8 mouse cellular contexts compared by ENCODE assay signal in genomic region chrX:150477854-150478780, GRCm38 (mm10). TPM values are rescaled to one million over a fixed set of nuclear protein-coding genes. Genes with fewer than 3 reads are reported as not detected.
DNase-seq lines count a peak whose midpoint lies in the region; ATAC-seq and TF ChIP-seq lines count a peak whose summit lies in the region.

No protein-coding gene starts in this region.

- intact Hi-C loops in heart, postnatal 14 days (cut with DNase I), result loop anchor here (1.0 kb wide), 1 partner anchor 19 kb away; the partner anchor contains the start of gene Tmem29

- H3K4me2 ChIP-seq in forebrain, embryonic 13.5 days, result peak overlapping the region; percentile 39
- H3K4me2 ChIP-seq in neural tube, embryonic 15.5 days, result peak overlapping the region; percentile 38

- H3K27ac ChIP-seq in forebrain, embryonic 13.5 days, result peak overlapping the region; percentile 78
- peak overlapping the region; percentile 97 for H3K27ac ChIP-seq in neural tube, embryonic 15.5 days (replicated peaks)

- H3K4me3 ChIP-seq in E14TG2a.4 (replicated peaks; ENCODE audit: low read length), result peak overlapping the region; percentile 78
- peak overlapping the region; percentile 43 for H3K4me3 ChIP-seq in forebrain, embryonic 13.5 days
- H3K4me3 ChIP-seq in neural tube, embryonic 15.5 days (replicated peaks), result peak overlapping the region; percentile 54

- TF ChIP-seq CTCF in E14TG2a.4 (conservative IDR thresholded peaks at IDR 0.05; ENCODE audit: low read length), result peak; percentile 44

- H3K4me1 ChIP-seq in E14TG2a.4 (replicated peaks; ENCODE audit: low read depth, low read length), result peaks cover 13% of the 10 kb centered on the region
- H3K4me1 ChIP-seq in forebrain, embryonic 13.5 days, result no peaks in the 10 kb centered on the region
- H3K4me1 ChIP-seq in neural tube, embryonic 15.5 days, result no peaks in the 10 kb centered on the region

- peak; percentile 85 for DNase-seq in c-Kit-positive CD71-positive TER-119-positive erythroid progenitor cells, embryonic 14.5 days (ENCODE audit: low spot score)
- DNase-seq in heart, postnatal 14 days, result peak; percentile 75 to 90
- DNase-seq in layer of hippocampus, adult 11-12 months (ENCODE audit: low spot score), result peak; percentile 87
- peak; percentile 84 to 93 for DNase-seq in lung, adult 18-20 months
- DNase-seq in testis, postnatal 14 days (ENCODE audit: low spot score), result peak; percentile 83

- H3K9ac ChIP-seq in forebrain, embryonic 13.5 days, result peak overlapping the region; percentile 46
- peak overlapping the region; percentile 60 for H3K9ac ChIP-seq in neural tube, embryonic 15.5 days (replicated peaks)

- H3K27me3 ChIP-seq in E14TG2a.4 (ENCODE audit: insufficient read depth, low read length), result no peaks in the 10 kb centered on the region
- no peaks in the 10 kb centered on the region for H3K27me3 ChIP-seq in forebrain, embryonic 13.5 days
- H3K27me3 ChIP-seq in neural tube, embryonic 15.5 days (replicated peaks), result no peaks in the 10 kb centered on the region

- WGBS in forebrain, embryonic 13.5 days, result 2% methylated on average over 34 of the region's 34 CpGs
- under 1% methylated on average over 34 of the region's 34 CpGs for WGBS in neural tube, embryonic 15.5 days

- ATAC-seq in forebrain, embryonic 13.5 days, result peak; percentile 98
- peak; percentile 97 for ATAC-seq in neural tube, embryonic 15.5 days (ENCODE audit: low FRiP score)

- no peaks in the 10 kb centered on the region for H3K36me3 ChIP-seq in E14TG2a.4 (ENCODE audit: insufficient read depth, low read length)
- H3K36me3 ChIP-seq in forebrain, embryonic 13.5 days (ENCODE audit: poor library complexity, severe bottlenecking), result no peaks in the 10 kb centered on the region
- H3K36me3 ChIP-seq in neural tube, embryonic 15.5 days, result no peaks in the 10 kb centered on the region

- no peaks in the 10 kb centered on the region for H3K9me3 ChIP-seq in E14TG2a.4 (ENCODE audit: low read length)
- no peaks in the 10 kb centered on the region for H3K9me3 ChIP-seq in forebrain, embryonic 13.5 days (replicated peaks)
- H3K9me3 ChIP-seq in neural tube, embryonic 15.5 days (replicated peaks), result no peaks in the 10 kb centered on the region

RNA-seq across cellular contexts. Expression of gene Tmem29, which starts 19.2 kb away (rescaled TPM):
- polyA plus RNA-seq in forebrain, embryonic 13.5 days (2015; fragmentation: Nextera tagmentation; extraction: Ambion mirVana), result 53.7 and 56.1 TPM in 2 replicates
- total RNA-seq in heart, postnatal 14 days (2021), result 1 to 10 TPM; 5.8 to 6.7 TPM
- 73.2 and 81.4 TPM in 2 replicates for polyA plus RNA-seq in neural tube, embryonic 15.5 days (2015; fragmentation: Nextera tagmentation; extraction: Ambion mirVana)

Comparison
In these comparisons a context has a peak if more than half of its experiments do, and no peak if none do; other contexts are left out.
1. Peak in every context shown above with its lines: DNase-seq, ATAC-seq, H3K4me3 ChIP-seq and H3K27ac ChIP-seq.